Mouse (Mus musculus) thymus, postnatal 36 days (tissue): ENCODE results near the gene Eno3.

ENCODE experiments used
- DNase-seq, 2 experiments: peaks; one replicate each; pipeline ENCODE4 v3.0.0; 2022; ENCODE audit warnings: mixed read lengths in 2 of 2

The Eno3 gene

GRCm38 (mm10) chr11:70644564-70645103 is 12.4 kb upstream of the Eno3 start:
- no peak for DNase-seq

- DNase-seq, result no peak
Observed at GRCm38 (mm10) chr11:70645461-70646258, 11.3 kb upstream of the Eno3 start.

GRCm38 (mm10) chr11:70646259-70646555 is 10.8 kb upstream of the Eno3 start:
- DNase-seq, result no peak

- peak; percentile 96 to 98 for DNase-seq
Observed at GRCm38 (mm10) chr11:70646691-70647650, 10.0 kb upstream of the Eno3 start, which contains the start of the genes Rnf167 and Slc25a11. Gene Rnf167 (plus strand): TSS chr11:70647235. Gene Slc25a11 (minus strand): TSS chr11:70647479.

- peak; percentile 66 to 77 for DNase-seq
Observed at GRCm38 (mm10) chr11:70647716-70648420, 9.1 kb upstream of the Eno3 start.

- no peak for DNase-seq
Observed at GRCm38 (mm10) chr11:70648512-70648911, 8.5 kb upstream of the Eno3 start.

- DNase-seq, result no peak
Observed at GRCm38 (mm10) chr11:70649185-70649734, 7.7 kb upstream of the Eno3 start.

GRCm38 (mm10) chr11:70650322-70651175 is 6.5 kb upstream of the Eno3 start:
- peak; percentile 48 to 67 for DNase-seq

- DNase-seq, result peak in 1 of 2 experiments; percentile 35
Observed at GRCm38 (mm10) chr11:70651391-70651790, 5.6 kb upstream of the Eno3 start.

GRCm38 (mm10) chr11:70652029-70652883 is 4.7 kb upstream of the Eno3 start:
- peak; percentile 54 to 75 for DNase-seq

- peak in 1 of 2 experiments; percentile 27 for DNase-seq
Observed at GRCm38 (mm10) chr11:70652884-70653344, 4.1 kb upstream of the Eno3 start.

- peak; percentile 82 to 87 for DNase-seq
Observed at GRCm38 (mm10) chr11:70653345-70654197, 3.4 kb upstream of the Eno3 start.

- peak; percentile 83 to 89 for DNase-seq
Observed at GRCm38 (mm10) chr11:70654198-70654922, 2.6 kb upstream of the Eno3 start, which contains the start of gene Pfn1. Gene Pfn1 (minus strand): TSS chr11:70654644.

GRCm38 (mm10) chr11:70654923-70655570 is 2.0 kb upstream of the Eno3 start:
- peak; percentile 82 to 83 for DNase-seq

- peak; percentile 76 to 77 for DNase-seq
Observed at GRCm38 (mm10) chr11:70655571-70656455, 1.2 kb upstream of the Eno3 start.

GRCm38 (mm10) chr11:70656456-70656927 is 510 bp upstream of the Eno3 start:
- no peak for DNase-seq

- DNase-seq, result no peak
Observed at GRCm38 (mm10) chr11:70657573-70657972, 571 bp downstream of the Eno3 start.
